Mouse (Mus musculus) gonadal fat pad, adult 2 months (tissue): ENCODE measurements around the gene Ly6f. TPM values are rescaled to one million over a fixed set of nuclear protein-coding genes. Genes with fewer than 3 reads are reported as not detected.
"Not testable (repeated sequence)": the region's sequence is repeated elsewhere in the genome, so short reads cannot be mapped to it uniquely, and the experiment has no call there.

Experiments
- DNase-seq: peaks from one replicate; pipeline ENCODE4 v3.0.0-alpha.2; 2012; ENCODE audit warnings: low read depth
- polyA plus RNA-seq: library from polyadenylated mRNA; depleted of rRNA; stranded (reverse); fragments of >200 nt; gene quantifications from 2 replicates; pipeline ENCODE4 v1.2.3, GENCODE M21; 2012; rRNA removed

The Ly6f gene
- 72.2 and 208 TPM in 2 replicates for polyA plus RNA-seq

- DNase-seq, result no peak
Measured at GRCm38 (mm10) chr15:75268121-75268520, at the start of gene Ly6f. Gene Ly6f (plus strand): TSS chr15:75268421.

DNA sequence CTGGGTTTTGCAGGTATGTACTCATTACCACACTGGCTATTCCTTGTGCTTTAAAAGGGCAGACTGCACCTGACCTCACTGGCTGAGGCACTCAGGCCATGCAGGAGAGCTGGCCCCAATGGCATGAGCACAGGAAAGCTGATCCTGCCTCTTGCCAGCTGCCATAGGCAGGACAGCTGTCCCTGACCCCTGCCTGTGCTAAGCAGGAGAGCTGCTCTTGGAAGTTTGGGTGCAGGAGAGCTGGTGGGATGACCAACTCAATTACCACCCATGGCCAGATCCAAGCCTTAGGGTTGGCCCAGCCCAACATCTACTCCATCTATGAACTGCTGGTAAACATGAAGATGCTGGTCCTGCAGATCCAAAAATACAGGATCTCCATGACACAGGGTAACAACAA lies 46.3 kb upstream of the Ly6f start:
- DNase-seq, result no peak

- DNase-seq, result no peak
Measured at GRCm38 (mm10) chr15:75237736-75238288, 30.4 kb upstream of the Ly6f start.

DNA sequence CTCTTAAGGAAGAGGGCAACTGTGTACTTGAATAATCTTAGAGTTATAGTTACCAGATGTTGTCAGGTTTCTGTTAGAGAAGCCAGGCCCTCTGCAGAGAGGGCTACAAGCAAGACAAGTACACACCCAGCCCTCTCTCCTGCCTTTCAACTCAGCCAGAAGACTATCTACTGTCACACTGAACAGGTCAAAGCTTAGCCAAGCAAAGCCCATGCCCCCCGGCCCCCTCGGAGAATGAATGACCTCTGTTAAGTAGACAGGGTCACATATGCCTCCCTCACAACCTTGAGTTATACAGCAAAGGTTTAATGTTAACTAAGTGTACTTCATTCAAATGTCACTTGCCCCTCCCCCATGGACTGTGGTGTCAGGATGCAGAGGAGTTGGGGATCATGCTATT lies 27.7 kb upstream of the Ly6f start:
- DNase-seq, result no peak

DNA sequence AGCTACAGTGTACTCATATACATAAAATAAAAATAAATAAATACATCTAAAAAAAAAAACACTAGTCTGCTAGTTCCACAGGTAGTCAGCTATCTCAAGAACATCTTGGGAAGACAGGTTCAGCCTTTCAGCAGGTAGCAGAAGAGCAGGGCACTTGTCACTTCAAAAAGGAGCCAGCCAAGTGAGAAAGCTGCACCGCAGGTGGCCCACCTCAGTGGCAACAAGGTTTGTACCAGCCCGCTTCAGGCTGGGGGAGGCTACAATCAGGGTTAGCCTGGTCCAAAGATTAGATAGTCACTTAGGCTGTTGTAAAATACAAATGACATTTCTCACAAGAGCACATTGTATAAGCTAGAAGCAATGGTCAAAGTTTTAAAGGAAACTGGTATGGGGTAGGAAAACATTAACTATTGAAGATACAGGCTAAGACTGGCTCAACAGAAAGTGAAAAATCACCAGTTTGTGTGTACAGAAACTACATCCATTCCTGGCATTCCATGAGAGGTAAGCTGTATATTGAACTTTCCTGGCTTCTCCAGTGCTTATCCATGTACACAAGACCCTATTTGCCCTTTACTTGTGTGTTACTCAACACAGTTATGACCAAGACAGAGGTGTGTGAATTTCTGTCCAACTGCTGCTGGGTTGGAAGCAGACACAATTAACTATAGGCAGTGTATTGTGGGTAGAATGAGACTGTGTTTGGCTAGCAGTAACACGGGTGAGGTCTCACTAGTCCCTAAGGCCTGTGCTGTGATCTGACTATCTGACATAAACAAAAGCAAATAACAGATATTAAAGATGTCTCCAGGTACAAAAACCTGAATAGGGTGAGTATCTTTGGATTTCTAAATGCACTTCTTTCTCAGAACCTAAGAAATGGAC lies 25.2 kb upstream of the Ly6f start:
- DNase-seq, result no peak

GRCm38 (mm10) chr15:75254671-75255070 lies 13.6 kb upstream of the Ly6f start:
- DNase-seq, result no peak

DNA sequence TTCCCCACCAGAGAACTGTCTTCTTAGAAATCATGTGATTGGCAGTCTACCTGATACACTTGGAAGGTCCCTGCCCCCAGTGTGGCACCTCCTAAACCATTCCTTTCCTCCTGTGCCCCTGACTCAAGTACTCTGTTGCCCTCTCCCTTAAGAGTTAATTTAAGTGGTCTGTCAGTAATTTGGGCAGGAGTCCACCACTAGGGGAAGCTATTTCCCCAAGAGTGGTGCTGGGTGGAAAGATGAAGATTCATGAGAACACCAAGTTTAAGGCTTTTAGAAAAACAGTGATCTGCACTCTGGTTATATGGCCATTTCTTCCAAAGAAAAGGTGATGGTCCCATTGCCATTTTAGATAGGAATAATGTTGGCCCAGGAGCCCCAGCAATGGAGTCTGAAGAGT lies 2.4 kb upstream of the Ly6f start:
- no peak for DNase-seq

DNA sequence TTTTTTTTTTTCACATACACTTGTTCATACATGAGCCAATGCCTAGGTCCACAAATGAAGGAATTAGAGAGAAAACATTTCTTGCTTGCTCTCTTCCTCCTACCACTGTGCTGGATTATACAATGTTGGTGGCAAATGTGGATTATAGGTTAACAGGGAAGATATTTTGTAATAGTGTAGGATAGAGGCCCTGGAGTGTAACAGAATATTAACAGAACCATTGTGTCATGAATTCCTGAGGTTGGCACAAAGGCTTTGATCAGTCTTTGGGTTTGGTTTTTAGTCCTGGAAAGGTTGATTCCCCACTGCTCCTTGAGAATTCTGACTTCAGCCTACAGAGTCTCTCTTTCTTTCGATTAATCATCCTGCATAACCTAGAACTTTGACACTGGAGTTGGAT lies 1.6 kb upstream of the Ly6f start:
- DNase-seq, result no peak

GRCm38 (mm10) chr15:75268916-75269829 lies 952 bp downstream of the Ly6f start:
- DNase-seq, result no peak

GRCm38 (mm10) chr15:75270169-75270568 lies 1.9 kb downstream of the Ly6f start:
- no peak for DNase-seq

- DNase-seq, result no peak
Measured at GRCm38 (mm10) chr15:75270691-75271362, 2.6 kb downstream of the Ly6f start.

GRCm38 (mm10) chr15:75271426-75271825 lies 3.2 kb downstream of the Ly6f start:
- no peak for DNase-seq

DNA sequence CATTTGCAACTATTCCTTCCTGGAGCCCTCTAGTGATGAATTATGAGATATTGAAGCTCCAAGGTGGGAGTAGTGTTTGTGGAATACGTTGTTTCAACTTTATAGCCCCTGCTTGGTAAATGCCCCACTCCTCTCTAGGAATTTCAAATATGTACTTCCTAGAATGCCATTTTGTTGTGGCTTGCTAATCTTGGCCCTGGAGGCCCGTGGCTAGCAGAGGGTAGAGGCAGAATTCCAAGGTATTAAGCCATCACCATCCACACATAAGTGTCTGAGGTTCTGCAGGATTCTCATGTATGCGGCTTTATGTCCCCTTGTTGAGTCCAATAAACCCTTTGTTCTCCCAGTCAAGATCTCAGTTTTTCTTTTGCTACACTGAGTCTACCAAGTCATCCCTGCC lies 3.7 kb downstream of the Ly6f start:
- DNase-seq, result no peak

DNA sequence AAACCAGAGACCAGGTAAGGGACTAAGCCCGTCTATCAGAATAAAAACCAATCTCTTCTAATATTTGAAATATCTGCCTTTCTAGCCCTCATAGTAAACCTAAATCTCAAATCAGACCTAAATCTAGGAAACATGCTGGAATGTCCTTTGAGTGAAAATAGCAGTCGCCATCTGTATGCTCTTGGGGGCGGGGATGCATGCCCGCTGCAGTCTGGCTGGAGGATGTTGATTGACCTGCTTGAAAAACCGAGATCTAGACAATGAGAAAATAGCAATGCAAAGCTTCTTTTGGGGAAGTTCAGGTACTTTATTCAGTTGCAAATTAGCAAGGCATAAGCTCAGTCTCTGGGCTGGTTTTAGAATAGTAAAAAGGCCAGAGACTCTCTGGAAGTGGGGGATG lies 13.8 kb downstream of the Ly6f start:
- DNase-seq, result not testable (repeated sequence)

DNA sequence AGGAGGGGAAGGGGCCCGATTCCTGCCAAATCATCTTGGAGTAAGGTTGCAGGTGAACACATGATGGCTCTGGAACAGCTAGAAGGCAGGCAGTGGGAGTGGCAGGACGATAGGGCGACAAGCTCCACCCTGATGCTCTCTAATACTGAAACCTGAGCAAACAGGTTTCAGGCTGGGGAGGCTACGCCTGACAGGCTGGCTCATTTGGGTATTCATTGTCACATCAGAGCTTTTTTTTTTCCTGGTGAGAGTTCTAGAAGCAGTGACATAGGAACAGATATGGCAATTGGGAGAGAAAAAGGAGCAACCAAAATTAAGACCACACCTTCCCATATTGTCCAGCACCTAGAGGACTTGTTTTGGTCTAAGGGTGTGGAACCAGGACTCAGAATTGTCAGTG lies 18.3 kb downstream of the Ly6f start:
- not testable (repeated sequence) for DNase-seq

DNA sequence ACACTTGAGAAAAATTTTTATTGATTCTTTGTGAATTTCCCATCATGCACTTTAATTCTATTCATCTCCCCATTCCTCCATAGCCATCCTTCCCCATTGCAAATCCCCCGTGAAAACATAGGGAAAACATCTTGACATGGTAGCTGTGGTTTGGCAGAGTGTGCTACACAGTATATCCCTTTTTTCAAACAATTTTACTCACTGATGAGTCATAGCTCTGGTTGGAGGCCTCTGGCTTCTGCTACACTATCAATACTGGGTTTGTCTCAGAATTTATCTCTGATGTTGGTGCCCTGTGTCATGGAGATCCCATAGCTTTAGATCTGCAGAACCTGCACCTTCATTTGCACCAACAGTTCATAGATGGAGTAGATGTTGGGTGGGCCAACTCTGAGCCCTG lies 24.2 kb downstream of the Ly6f start:
- no peak for DNase-seq

DNA sequence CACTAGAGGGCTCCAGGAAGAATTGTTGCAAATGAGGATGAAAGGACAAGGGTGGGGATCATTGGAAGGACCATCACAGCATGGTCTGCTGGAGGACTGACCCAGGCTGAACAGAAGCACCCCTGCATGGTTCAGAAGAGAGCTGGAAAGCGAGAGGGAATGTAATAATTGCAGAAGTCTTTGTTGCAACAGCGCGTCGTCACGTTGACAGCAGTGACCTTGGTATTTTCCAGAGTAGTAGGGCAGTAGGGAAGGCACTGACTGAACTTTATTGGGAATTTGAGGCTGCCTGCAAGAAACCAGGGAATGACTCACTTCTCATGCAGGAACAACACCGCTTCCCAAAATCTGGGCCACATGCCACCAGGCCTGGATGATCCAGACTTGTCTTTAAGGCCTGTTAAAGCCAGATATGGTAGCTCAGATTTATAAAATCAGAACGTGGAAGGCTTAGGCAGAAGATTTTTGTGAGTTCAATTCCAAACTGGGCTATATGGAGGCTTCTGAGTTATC lies 25.7 kb downstream of the Ly6f start:
- no peak for DNase-seq

GRCm38 (mm10) chr15:75306101-75306500 lies 37.9 kb downstream of the Ly6f start:
- DNase-seq, result no peak

GRCm38 (mm10) chr15:75309186-75309585 lies 41.0 kb downstream of the Ly6f start:
- no peak for DNase-seq

- no peak for DNase-seq
Measured at GRCm38 (mm10) chr15:75309946-75310345, 41.7 kb downstream of the Ly6f start.

GRCm38 (mm10) chr15:75314421-75314820 lies 46.2 kb downstream of the Ly6f start:
- no peak for DNase-seq

DNA sequence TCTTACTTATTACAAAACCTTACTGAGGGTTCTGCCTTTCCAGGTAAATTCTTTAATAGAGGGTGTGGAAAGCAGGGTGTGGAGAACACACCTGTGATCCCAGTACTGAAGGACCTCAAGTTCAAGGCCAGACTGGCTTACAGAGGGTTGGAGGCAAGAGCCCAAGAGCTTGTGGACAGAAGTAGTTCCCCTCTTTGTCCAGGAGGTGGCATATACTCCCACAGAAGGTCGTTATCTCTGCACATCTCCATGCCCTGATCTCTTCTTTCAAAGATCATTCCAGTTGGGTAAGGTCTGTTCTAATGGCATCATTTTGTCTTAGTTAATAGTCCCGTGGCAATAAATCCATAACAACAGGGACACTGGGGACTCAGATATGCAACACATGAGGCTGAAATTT lies 49.0 kb downstream of the Ly6f start:
- DNase-seq, result no peak
